Mouse (Mus musculus) intestine, embryonic 16.5 days (tissue): Measurements from ENCODE around the gene Adamts16. TPM values are rescaled to one million over a fixed set of nuclear protein-coding genes. Genes with fewer than 3 reads are reported as not detected.

ENCODE experiments used
- ATAC-seq: fragments of 200-750 bp; cut with Nextera tagmentation; 2 replicates; pipeline ENCODE4 v1.8.0; 2017; ENCODE audit warnings: moderate TSS enrichment, moderate library complexity
- H3K27ac ChIP-seq: fragments of 300-500 bp; sonication (generic); 2 replicates; pipeline ENCODE4 v1.5.1; 2014; ENCODE audit warnings: mild to moderate bottlenecking, low read length
- H3K27me3 ChIP-seq: fragments of 300-500 bp; sonication (generic); replicated peaks from 2 replicates; pipeline ENCODE4 v1.6.1; 2014; ENCODE audit warnings: low read length, control low read depth, mixed read lengths; ENCODE audit not compliant: control insufficient read depth, insufficient read depth
- H3K36me3 ChIP-seq: fragments of 300-500 bp; sonication (generic); 2 replicates; pipeline ENCODE4 v1.6.1; 2014; ENCODE audit warnings: low read length, control low read depth; ENCODE audit not compliant: control insufficient read depth, insufficient read depth
- H3K4me1 ChIP-seq: fragments of 300-500 bp; sonication (generic); 2 replicates; pipeline ENCODE4 v1.6.1; 2014; ENCODE audit warnings: low read length, control low read depth, mixed read lengths; ENCODE audit not compliant: control insufficient read depth, insufficient read depth
- H3K4me2 ChIP-seq: fragments of 300-500 bp; sonication (generic); 2 replicates; pipeline ENCODE4 v1.6.1; 2014; ENCODE audit warnings: low read depth, low read length, control low read depth
- H3K4me3 ChIP-seq: fragments of 300-500 bp; sonication (generic); 2 replicates; pipeline ENCODE4 v1.5.1; 2014; ENCODE audit warnings: mild to moderate bottlenecking, low read length
- H3K9ac ChIP-seq: fragments of 300-500 bp; sonication (generic); 2 replicates; pipeline ENCODE4 v1.6.1; 2014; ENCODE audit warnings: low read depth, low read length
- H3K9me3 ChIP-seq: fragments of 300-500 bp; sonication (generic); 2 replicates; pipeline ENCODE4 v1.6.1; 2016; ENCODE audit warnings: low read length, control low read depth; ENCODE audit not compliant: control insufficient read depth
- WGBS: fragments of 180-500 bp; shearing (Covaris S2); extraction: QIAGEN DNeasy Blood & Tissue Kit; methylation state at CpG from one replicate; pipeline ENCODE4 v1.1.7; 2014; 5-methylcytosine and 5-hydroxymethylcytosine counted together
- polyA plus RNA-seq: library from polyadenylated mRNA; unstranded; fragments of >200 nt; fragmentation: Nextera tagmentation; extraction: Ambion mirVana; gene quantifications from 2 replicates; pipeline ENCODE4 v1.2.1, GENCODE M21; 2015

Adamts16 gene
- polyA plus RNA-seq, 1 experiment from 2014 or later, result 1.4 TPM

GRCm38 (mm10) chr13:70785078-70785477 lies 56.5 kb downstream of the Adamts16 start:
- Histone ChIP-seq H3K4me3 (no peak overlapping the region), H3K9ac (no peak overlapping the region), H3K27ac (no peak overlapping the region), H3K4me2 (no peak overlapping the region), H3K27me3 (no peaks in the 10 kb centered on the region), H3K36me3 (no peaks in the 10 kb centered on the region), H3K4me1 (no peaks in the 10 kb centered on the region), H3K9me3 (no peaks in the 10 kb centered on the region)
- no peak for ATAC-seq
- WGBS, result 84% methylated on average over 2 of the region's 2 CpGs

DNA sequence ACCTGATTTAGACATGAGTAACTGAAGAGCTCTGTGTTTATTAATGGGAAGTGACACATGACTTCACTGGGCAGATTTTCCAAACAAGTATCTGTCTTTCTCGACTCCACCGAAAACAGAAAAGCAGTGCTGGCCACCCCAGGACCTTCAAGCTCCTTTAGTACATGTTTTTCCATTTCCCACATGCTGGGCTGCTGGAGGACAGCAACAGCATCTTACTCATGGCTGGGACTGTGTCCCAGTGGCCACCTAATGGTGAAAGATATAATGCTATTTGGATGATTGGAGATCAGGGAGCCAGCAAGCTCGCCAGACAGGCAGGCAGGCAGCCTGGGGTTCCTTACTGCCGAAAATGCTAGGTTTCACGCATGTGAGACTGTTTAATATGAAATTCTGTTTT lies 57.5 kb downstream of the Adamts16 start:
- no peak overlapping the region for H3K27ac ChIP-seq
- H3K27me3 ChIP-seq, result no peaks in the 10 kb centered on the region
- no peaks in the 10 kb centered on the region for H3K9me3 ChIP-seq
- no peak overlapping the region for H3K4me2 ChIP-seq
- WGBS, result 59% methylated on average over 5 of the region's 5 CpGs
- no peaks in the 10 kb centered on the region for H3K36me3 ChIP-seq
- ATAC-seq, result no peak
- H3K4me1 ChIP-seq, result peaks cover 2% of the 10 kb centered on the region; the same call in 1 of the 2 replicates
- H3K4me3 ChIP-seq, result no peak overlapping the region
- H3K9ac ChIP-seq, result no peak overlapping the region

GRCm38 (mm10) chr13:70779781-70780180 lies 61.8 kb downstream of the Adamts16 start:
- Histone ChIP-seq H3K27me3 (no peaks in the 10 kb centered on the region), H3K4me1 (peaks cover 2% of the 10 kb centered on the region; the same call in 1 of the 2 replicates), H3K4me3 (no peak overlapping the region), H3K9me3 (no peaks in the 10 kb centered on the region), H3K4me2 (no peak overlapping the region), H3K36me3 (no peaks in the 10 kb centered on the region), H3K27ac (no peak overlapping the region), H3K9ac (no peak overlapping the region)
- WGBS, result 39% methylated on average over 7 of the region's 7 CpGs
- no peak for ATAC-seq

- Histone ChIP-seq H3K9ac (no peak overlapping the region), H3K9me3 (no peaks in the 10 kb centered on the region), H3K4me2 (no peak overlapping the region), H3K27ac (no peak overlapping the region), H3K4me3 (no peak overlapping the region), H3K27me3 (no peaks in the 10 kb centered on the region), H3K36me3 (no peaks in the 10 kb centered on the region), H3K4me1 (peaks cover 2% of the 10 kb centered on the region; the same call in 1 of the 2 replicates)
- no peak for ATAC-seq
- WGBS, result 41% methylated on average over 9 of the region's 9 CpGs
Observed at GRCm38 (mm10) chr13:70778872-70779554, 62.6 kb downstream of the Adamts16 start.

- Histone ChIP-seq H3K4me3 (no peak overlapping the region), H3K27ac (no peak overlapping the region), H3K4me2 (no peak overlapping the region), H3K4me1 (0 out of 2 replicates have a peak, but pooled peaks cover 2% of the 10 kb centered on the region), H3K27me3 (no peaks in the 10 kb centered on the region), H3K9me3 (no peaks in the 10 kb centered on the region), H3K36me3 (no peaks in the 10 kb centered on the region), H3K9ac (no peak overlapping the region)
- ATAC-seq, result no peak
- 63% methylated on average over 6 of the region's 6 CpGs for WGBS
Observed at GRCm38 (mm10) chr13:70771100-70771499, 70.5 kb downstream of the Adamts16 start.

DNA sequence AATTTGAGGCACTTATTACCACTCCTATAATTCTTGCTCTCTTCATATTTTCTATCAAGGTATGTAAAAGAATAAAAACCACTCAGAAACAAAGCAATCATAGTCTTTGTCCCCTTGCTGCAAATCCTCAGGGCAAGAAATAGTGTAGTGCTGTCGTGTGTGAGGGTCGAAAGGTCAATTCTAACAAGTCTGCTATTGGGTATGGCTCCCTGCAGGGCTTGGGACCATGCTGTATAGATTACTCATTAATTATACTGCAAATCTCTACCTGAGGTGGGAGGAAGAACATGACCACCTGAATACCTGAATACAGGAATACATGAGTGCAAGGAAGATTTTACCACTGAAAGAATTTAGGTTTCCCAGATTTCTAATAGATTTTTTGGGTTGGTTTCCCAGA lies 72.5 kb downstream of the Adamts16 start:
- Histone ChIP-seq H3K4me1 (0 out of 2 replicates have a peak, but pooled peaks cover 2% of the 10 kb centered on the region), H3K4me3 (no peak overlapping the region), H3K27ac (no peak overlapping the region), H3K9ac (no peak overlapping the region), H3K9me3 (no peaks in the 10 kb centered on the region), H3K27me3 (no peaks in the 10 kb centered on the region), H3K4me2 (no peak overlapping the region), H3K36me3 (no peaks in the 10 kb centered on the region)
- 51% methylated on average over 2 of the region's 2 CpGs for WGBS
- ATAC-seq, result peak; percentile 69

DNA sequence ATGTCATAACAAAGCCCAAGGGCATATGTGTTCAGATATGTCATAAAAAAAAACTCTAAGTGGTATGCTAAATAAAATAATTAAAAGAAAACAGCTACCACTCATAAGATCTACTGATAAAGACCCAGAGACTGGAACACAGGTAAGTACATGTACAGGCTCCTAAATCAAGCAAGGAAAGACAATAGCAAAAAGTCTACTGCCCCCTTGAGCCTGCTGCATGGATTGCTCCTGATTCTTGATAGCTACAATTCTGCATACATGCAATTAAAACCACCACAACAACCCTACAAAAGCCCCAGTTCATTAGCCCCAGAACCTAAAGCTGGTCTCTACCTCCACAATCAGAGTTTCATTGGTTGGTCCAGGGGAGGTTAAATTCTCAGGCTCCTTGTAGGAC lies 74.1 kb downstream of the Adamts16 start:
- Histone ChIP-seq H3K27ac (no peak overlapping the region), H3K4me1 (0 out of 2 replicates have a peak, but pooled peaks cover 2% of the 10 kb centered on the region), H3K9ac (no peak overlapping the region), H3K4me3 (no peak overlapping the region), H3K9me3 (no peaks in the 10 kb centered on the region), H3K4me2 (no peak overlapping the region), H3K27me3 (no peaks in the 10 kb centered on the region), H3K36me3 (no peaks in the 10 kb centered on the region)
- ATAC-seq, result no peak

- Histone ChIP-seq H3K36me3 (no peaks in the 10 kb centered on the region), H3K4me2 (no peak overlapping the region), H3K4me3 (no peak overlapping the region), H3K9me3 (no peaks in the 10 kb centered on the region), H3K27ac (no peak overlapping the region), H3K27me3 (no peaks in the 10 kb centered on the region), H3K4me1 (0 out of 2 replicates have a peak, but pooled peaks cover 2% of the 10 kb centered on the region), H3K9ac (no peak overlapping the region)
- WGBS, result 86% methylated on average over 6 of the region's 6 CpGs
- no peak for ATAC-seq
Observed at GRCm38 (mm10) chr13:70764682-70765081, 76.9 kb downstream of the Adamts16 start.

- WGBS, result 83% methylated on average over 2 of the region's 2 CpGs
Observed at GRCm38 (mm10) chr13:70762586-70762985, 79.0 kb downstream of the Adamts16 start.

DNA sequence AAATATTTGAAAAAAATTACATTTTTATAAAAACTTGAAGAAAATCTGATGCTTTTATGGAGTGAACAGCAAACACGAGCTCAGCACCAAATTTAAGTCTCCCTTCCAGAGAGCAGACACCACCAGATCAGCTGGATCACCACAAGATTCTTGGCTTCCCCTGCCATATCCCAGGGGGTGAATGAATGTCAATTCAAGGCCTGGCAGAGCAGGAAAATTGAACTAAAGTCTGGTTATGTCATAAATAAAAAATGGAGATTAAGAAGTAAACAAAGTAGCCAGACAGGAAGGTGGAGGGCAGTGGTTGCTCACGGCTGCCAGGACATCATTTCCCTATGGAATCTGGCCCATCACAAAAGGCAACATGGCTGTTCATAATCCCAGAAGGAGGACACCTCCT lies 80.3 kb downstream of the Adamts16 start:
- no peak for ATAC-seq
- no peak overlapping the region for H3K9ac ChIP-seq
- H3K4me2 ChIP-seq, result no peak overlapping the region
- no peaks in the 10 kb centered on the region for H3K36me3 ChIP-seq
- no peak overlapping the region for H3K27ac ChIP-seq
- no peaks in the 10 kb centered on the region for H3K4me1 ChIP-seq
- WGBS, result 57% methylated on average over 2 of the region's 2 CpGs
- no peaks in the 10 kb centered on the region for H3K9me3 ChIP-seq
- no peaks in the 10 kb centered on the region for H3K27me3 ChIP-seq
- H3K4me3 ChIP-seq, result no peak overlapping the region

More at GRCm38 (mm10) chr13:70762586-70762985, 79.0 kb downstream of the Adamts16 start:
- no peak overlapping the region for H3K4me2 ChIP-seq
- no peak overlapping the region for H3K4me3 ChIP-seq
- H3K9ac ChIP-seq, result no peak overlapping the region
- no peaks in the 10 kb centered on the region for H3K9me3 ChIP-seq
- H3K4me1 ChIP-seq, result no peaks in the 10 kb centered on the region
- ATAC-seq, result no peak
- H3K27me3 ChIP-seq, result no peaks in the 10 kb centered on the region
- H3K27ac ChIP-seq, result no peak overlapping the region
- no peaks in the 10 kb centered on the region for H3K36me3 ChIP-seq
